Mouse (Mus musculus) heart, postnatal 0 days (tissue): Measurements from ENCODE around the gene Dlg2.

ENCODE experiments used
- CTCF ChIP-seq: IDR thresholded peaks from 2 replicates; pipeline ENCODE4 v1.5.1; 2016; ENCODE audit warnings: antibody characterized with exemption, control low read depth, low read depth
- EP300 ChIP-seq: IDR thresholded peaks from 2 replicates; pipeline ENCODE4 v1.6.1; 2016; ENCODE audit warnings: antibody characterized with exemption, low read depth

DNA sequence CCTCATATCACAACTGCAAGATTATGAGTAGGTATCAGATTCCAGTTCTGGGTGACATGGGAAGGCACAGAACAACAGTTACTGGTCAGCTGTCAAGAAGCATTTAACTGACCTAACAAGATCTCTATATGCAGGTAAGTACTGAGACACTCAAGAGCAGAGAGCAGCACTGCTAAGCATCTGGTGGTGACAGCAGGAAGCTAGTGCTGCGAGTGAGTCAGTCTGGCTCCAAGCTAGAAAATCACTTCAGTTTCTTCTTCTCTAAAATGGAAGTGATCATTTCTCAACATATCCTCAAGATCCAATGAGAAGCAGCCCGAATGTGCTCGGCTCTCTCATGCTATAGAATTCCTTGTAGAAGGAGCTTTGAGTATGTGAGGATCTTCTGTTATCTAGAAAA, 1618.7 kb downstream of the Dlg2 start:
- TF ChIP-seq EP300: no peak
- no peak for TF ChIP-seq CTCF
